Mouse (Mus musculus) testis, adult 2 months (tissue): Measurements from ENCODE around the gene Becn1. TPM values are rescaled to one million over a fixed set of nuclear protein-coding genes. Genes with fewer than 3 reads are reported as not detected.

Source experiments
- H3K27ac ChIP-seq: fragments of 200-500 bp; 2 replicates; pipeline ENCODE4 v1.5.1; 2012; ENCODE audit warnings: low read depth, low read length; ENCODE audit not compliant: control insufficient read depth, insufficient read depth
- H3K27me3 ChIP-seq: fragments of 200-500 bp; 2 replicates; pipeline ENCODE4 v1.6.1; 2012; ENCODE audit warnings: mild to moderate bottlenecking, low read length, moderate library complexity; ENCODE audit not compliant: control insufficient read depth, insufficient read depth
- H3K36me3 ChIP-seq: fragments of 200-500 bp; 2 replicates; pipeline ENCODE4 v1.6.1; 2012; ENCODE audit warnings: mild to moderate bottlenecking, low read length; ENCODE audit not compliant: control insufficient read depth, insufficient read depth
- H3K4me1 ChIP-seq: fragments of 200-500 bp; 2 replicates; pipeline ENCODE4 v1.6.1; 2012; ENCODE audit warnings: low read length; ENCODE audit not compliant: control insufficient read depth, insufficient read depth
- H3K4me3 ChIP-seq: fragments of 200-500 bp; 2 replicates; pipeline ENCODE4 v1.5.1; 2012; ENCODE audit warnings: low read depth, mild to moderate bottlenecking, low read length, moderate library complexity, mixed read lengths; ENCODE audit not compliant: control insufficient read depth
- CTCF ChIP-seq: fragments of 200-500 bp; IDR thresholded peaks from 2 replicates; pipeline ENCODE4 v1.5.1; 2012; ENCODE audit warnings: low read depth, mild to moderate bottlenecking, inconsistent platforms, low read length, moderate library complexity; ENCODE audit not compliant: control insufficient read depth, insufficient read depth, insufficient replicate concordance
- POLR2A ChIP-seq: fragments of 200-500 bp; IDR thresholded peaks from 2 replicates; pipeline ENCODE4 v1.6.1; 2012; ENCODE audit warnings: low read depth, mild to moderate bottlenecking, inconsistent platforms, low read length, moderate library complexity; ENCODE audit not compliant: control insufficient read depth
- polyA plus RNA-seq: library from polyadenylated mRNA; depleted of rRNA; stranded (reverse); fragments of >200 nt; gene quantifications from 2 replicates; pipeline ENCODE4 v1.2.3, GENCODE M21; 2012

Gene Becn1
- polyA plus RNA-seq, 1 experiment, result 111 TPM

DNA sequence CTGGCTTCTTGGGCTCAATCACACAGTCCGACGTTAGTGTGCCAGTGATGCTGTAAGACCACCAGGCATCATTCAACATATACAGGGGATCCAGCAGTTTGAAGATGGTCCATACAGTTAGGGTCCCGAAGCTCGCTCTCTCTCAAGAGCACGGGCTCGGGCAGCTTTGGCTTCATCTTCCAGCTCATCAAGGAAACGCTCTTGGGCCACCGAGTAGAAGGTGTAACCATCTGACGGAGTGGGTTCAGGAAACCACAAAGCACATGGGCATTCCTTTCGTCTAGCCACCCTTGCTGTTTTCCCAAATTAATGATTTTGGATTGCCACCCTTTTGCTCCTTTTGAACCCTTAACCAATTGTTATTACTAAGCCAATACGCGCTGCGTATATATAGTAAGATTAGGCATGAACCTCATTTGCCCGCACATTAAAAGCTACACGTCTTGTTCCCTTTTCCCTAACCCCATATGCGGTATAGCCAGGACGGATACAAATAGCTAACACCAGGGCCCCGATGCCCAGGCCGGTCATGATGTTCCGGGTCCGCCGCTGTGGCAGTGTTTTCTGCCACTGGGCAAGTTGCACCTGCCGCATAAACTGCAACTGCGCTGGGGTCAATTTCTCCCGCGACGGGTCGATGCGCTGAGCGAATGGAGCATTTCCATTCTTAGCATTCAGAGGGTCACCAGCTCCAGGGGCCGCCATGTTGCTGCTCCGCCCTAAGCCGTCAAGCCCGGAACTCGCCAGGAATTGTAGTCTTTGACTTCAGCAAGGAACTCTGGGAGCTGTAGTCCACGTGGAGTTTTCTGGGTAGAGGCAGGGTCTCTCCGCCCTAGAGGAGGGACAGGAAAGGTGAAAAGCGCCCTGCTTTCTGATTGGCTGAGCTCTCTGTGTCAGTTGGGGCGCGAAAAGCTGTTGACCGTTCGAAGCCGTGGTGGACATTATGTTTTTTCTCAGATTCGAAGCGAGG is 23.6 kb downstream of the Becn1 start, which contains the start of the genes Cntd1 and Coa3:
Cntd1 (plus strand) TSS at position 790 of the 970 bp plus-strand sequence.
Coa3 (minus strand) TSS at position 892 of the 970 bp plus-strand sequence.
- no peaks in the 10 kb centered on the region for H3K36me3 ChIP-seq
- H3K27ac ChIP-seq, result peak within 1 kb of the TSS; percentile 96
- H3K27me3 ChIP-seq, result no peaks in the 10 kb centered on the region
- peak; percentile 56 for TF ChIP-seq POLR2A
- TF ChIP-seq CTCF, result 0 out of 2 replicates have a peak, but pooled peaks have one; percentile 1
- peak within 1 kb of the TSS; percentile 99 for H3K4me3 ChIP-seq
- peaks cover 11% of the 10 kb centered on the region for H3K4me1 ChIP-seq

DNA sequence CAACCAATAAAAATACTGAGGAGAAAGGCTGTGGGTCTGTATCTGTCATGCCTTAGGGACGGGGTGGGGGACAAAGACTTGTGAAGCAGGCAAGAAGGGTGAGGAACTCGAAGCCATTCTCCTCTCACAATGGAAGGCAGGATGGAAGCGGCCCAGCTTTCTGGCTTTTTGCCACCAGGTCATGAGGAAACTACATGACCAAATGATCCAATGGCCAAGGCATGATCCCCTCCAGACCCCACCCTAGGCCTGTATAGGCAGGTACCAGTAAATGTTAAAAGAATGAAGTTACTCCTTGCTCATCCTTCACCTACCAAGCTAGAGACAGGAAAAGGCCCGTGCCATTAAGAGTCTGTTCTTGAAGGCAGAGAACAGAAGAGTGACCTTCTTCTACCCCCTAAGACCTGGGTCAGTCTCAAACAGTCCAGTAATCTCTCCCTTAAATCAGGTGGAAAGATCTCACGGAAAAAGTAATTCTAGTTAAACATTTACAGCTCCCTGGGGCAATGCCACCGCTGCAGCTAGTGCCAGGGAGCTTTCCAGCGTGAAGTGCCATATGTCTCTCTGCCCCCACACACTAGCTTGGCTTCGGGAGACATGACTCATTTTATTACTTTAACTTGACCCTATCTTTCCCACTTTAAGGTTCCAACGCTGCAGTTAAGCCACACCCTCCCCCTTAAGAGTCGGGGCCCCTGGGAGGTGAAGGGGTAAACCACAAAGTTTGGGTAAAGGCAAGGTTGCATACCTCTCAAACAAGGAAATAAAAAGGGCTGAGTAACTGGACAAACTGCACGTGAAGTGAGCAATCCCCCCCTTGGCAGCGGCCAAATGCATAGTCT is 24.5 kb downstream of the Becn1 start:
- H3K4me1 ChIP-seq, result peaks cover 11% of the 10 kb centered on the region
- H3K4me3 ChIP-seq, result peak overlapping the region; percentile 99
- no peak overlapping the region for H3K27ac ChIP-seq
- TF ChIP-seq POLR2A (no peak), CTCF (no peak)
- H3K36me3 ChIP-seq, result no peaks in the 10 kb centered on the region
- H3K27me3 ChIP-seq, result no peaks in the 10 kb centered on the region

DNA sequence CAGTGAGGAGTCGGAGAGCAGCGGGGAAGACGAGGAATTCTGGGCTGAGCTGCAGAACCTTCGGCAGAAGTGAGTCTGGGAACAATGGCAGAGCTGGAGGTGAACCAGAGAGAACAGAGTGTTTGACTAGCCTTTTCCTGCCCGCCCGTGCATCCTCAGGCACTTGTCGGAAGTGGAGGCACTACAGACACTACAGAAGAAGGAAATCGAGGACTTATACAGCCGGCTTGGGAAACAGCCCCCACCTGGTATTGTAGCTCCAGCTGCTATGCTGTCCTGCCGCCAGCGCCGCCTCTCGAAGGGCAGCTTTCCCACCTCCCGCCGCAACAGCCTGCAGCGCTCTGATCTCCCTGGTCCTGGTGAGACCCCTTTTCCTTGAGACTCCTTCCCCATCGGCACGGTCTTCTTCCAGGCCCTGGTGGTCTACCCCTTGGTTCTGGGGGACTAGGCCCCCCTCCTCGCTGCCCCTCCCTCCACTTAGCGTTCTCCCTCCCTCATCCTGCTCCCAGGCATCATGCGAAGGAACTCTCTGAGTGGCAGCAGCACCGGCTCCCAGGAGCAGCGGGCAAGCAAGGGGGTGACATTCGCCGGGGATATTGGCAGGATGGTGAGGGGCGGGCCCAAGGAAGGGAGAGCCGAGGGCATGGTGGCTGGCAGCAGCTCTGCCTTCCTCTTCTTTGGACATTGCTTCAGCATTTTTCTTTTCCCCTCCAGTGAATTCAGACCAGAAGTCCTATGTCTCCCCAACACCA is 25.6 kb downstream of the Becn1 start:
- Histone ChIP-seq H3K4me3 (peak overlapping the region; percentile 99), H3K27ac (no peak overlapping the region), H3K4me1 (peaks cover 11% of the 10 kb centered on the region), H3K27me3 (no peaks in the 10 kb centered on the region), H3K36me3 (no peaks in the 10 kb centered on the region)
- TF ChIP-seq CTCF, result no peak
- TF ChIP-seq POLR2A, result no peak

DNA sequence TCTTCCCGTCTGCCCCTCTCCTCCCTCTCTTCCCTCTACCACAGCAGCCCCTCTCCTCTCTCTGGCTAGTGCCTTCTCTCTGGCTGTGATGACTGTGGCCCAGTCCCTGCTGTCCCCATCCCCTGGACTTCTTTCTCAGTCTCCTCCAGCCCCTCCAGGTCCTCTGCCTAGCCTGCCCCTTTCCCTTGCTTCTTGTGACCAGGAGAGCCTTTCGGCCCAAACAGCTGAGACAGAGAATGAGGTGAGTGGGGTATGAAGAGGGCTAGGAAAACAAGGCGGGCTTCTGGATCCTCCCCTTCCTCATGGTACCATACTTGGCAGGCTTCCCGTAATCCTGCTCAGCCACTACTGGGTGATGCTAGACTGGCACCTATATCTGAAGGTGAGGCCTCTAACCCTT is 26.8 kb downstream of the Becn1 start:
- Histone ChIP-seq H3K4me3 (no peak overlapping the region), H3K27ac (no peak overlapping the region), H3K36me3 (no peaks in the 10 kb centered on the region), H3K27me3 (no peaks in the 10 kb centered on the region), H3K4me1 (peaks cover 11% of the 10 kb centered on the region)
- TF ChIP-seq CTCF (no peak), POLR2A (no peak)

DNA sequence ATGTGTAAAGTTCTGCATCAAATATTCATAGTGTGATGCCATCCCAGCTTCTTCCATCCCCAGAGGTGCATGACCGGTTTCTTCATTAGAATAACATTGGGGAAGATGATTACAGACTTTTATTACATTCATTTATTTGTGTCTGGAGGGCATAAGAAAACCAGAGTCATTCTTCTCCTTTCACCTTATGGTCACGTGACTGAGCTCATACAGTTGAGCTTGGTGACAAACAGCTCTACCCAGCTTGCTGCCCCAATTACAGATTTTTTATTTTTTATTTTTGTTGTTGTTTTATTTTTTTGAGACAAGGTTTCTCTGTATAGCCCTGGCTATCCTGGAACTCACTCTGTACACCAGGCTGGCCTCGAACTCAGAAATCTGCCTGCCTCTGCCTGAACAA is 29.6 kb downstream of the Becn1 start:
- peaks cover 5% of the 10 kb centered on the region for H3K4me1 ChIP-seq
- no peak overlapping the region for H3K4me3 ChIP-seq
- no peak overlapping the region for H3K27ac ChIP-seq
- no peaks in the 10 kb centered on the region for H3K27me3 ChIP-seq
- TF ChIP-seq CTCF (no peak), POLR2A (no peak)
- H3K36me3 ChIP-seq, result no peaks in the 10 kb centered on the region

DNA sequence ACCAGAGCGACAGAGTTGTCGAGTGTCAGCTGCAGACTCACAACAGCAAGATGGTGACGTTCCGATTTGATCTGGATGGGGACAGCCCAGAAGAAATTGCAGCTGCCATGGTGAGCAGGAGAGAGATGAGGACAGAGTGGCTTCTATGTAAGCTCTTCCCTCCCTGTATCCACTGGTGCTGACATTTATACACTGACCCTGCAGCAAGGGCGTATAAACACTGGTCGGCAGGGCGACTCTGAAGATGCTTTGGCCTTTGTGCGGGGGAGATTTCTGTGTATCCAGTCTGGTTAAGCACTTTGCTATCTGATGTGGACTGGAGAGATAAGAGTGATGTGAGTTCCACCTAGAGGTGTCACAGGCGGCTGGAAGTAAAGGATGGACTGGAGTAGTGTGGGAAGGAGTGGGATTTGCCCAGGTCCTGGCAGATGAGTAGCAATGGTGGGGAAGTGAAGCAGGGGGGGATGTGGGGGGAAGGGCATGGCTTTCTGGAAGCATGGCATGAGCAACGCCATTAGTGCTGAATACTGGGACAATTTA is 32.4 kb downstream of the Becn1 start:
- no peaks in the 10 kb centered on the region for H3K36me3 ChIP-seq
- TF ChIP-seq POLR2A, result no peak
- TF ChIP-seq CTCF, result no peak
- H3K27ac ChIP-seq, result no peak overlapping the region
- H3K4me3 ChIP-seq, result no peak overlapping the region
- H3K27me3 ChIP-seq, result no peaks in the 10 kb centered on the region
- peaks cover 6% of the 10 kb centered on the region for H3K4me1 ChIP-seq
